In genomic region chr3:22006113-22006512, GRCm38 (mm10) we compare ENCODE assay signal across 16 mouse cellular contexts.
DNase-seq lines count a peak whose midpoint lies in the region; ATAC-seq and TF ChIP-seq lines count a peak whose summit lies in the region.
"Had no signal": no experiment of that assay in that cellular context is flagged by ENCODE, and none has a peak within 500 bp of the region (broad histone marks: within the 10 kb centered on the region; RNA-seq: fewer than 3 reads in every experiment).

No protein-coding gene starts in this region.

- H3K4me2 ChIP-seq in forebrain, postnatal 0 days (ENCODE audit: low read depth): no peak overlapping the region
- no peak overlapping the region for H3K4me2 ChIP-seq in forebrain, embryonic 11.5 days (ENCODE audit: low read depth, low read length, severe bottlenecking)
- H3K4me2 ChIP-seq in midbrain, embryonic 14.5 days (ENCODE audit: low read length): no peak overlapping the region
- H3K4me2 ChIP-seq: intestine, embryonic 15.5 days; liver, embryonic 11.5 days had no signal

- DNase-seq in forebrain, postnatal 0 days: peak; percentile 14
- no peak for DNase-seq in forebrain, embryonic 11.5 days (ENCODE audit: low spot score)
- DNase-seq in midbrain, embryonic 14.5 days: peak; percentile 46
- no peak for DNase-seq in midbrain, embryonic 10.5 days (ENCODE audit: low spot score)
- DNase-seq in heart, postnatal 36 days: peak; percentile 24 to 42
- DNase-seq in lung, postnatal 4 days: peak; percentile 24 to 33
- no peak for DNase-seq in spleen, adult 12 weeks (ENCODE audit: low spot score)
- no peak for DNase-seq in retina, embryonic 14.5 days (ENCODE audit: low spot score)
- DNase-seq: cerebellum, adult 9-10 months; gastrocnemius, postnatal 14 days; right cerebral cortex, postnatal 25 days had no signal

- H3K9ac ChIP-seq in forebrain, postnatal 0 days: no peak overlapping the region
- H3K9ac ChIP-seq in forebrain, embryonic 11.5 days (ENCODE audit: low read length): no peak overlapping the region
- H3K9ac ChIP-seq in midbrain, embryonic 14.5 days (replicated peaks; ENCODE audit: low read length): no peak overlapping the region
- H3K9ac ChIP-seq: intestine, embryonic 15.5 days had no signal

- no peaks in the 10 kb centered on the region for H3K27me3 ChIP-seq in forebrain, postnatal 0 days (ENCODE audit: insufficient read depth, low read length)
- H3K27me3 ChIP-seq in forebrain, embryonic 11.5 days (ENCODE audit: control insufficient read depth, insufficient read depth, low read length): no peaks in the 10 kb centered on the region
- no peaks in the 10 kb centered on the region for H3K27me3 ChIP-seq in midbrain, embryonic 14.5 days (ENCODE audit: control insufficient read depth, insufficient read depth, low read length)
- no peaks in the 10 kb centered on the region for H3K27me3 ChIP-seq in midbrain, embryonic 10.5 days (ENCODE audit: low read depth, poor library complexity, severe bottlenecking)
- H3K27me3 ChIP-seq: intestine, embryonic 15.5 days; Patski had no signal

- WGBS in forebrain, postnatal 0 days: 67% methylated on average over 1 of the region's 1 CpGs
- 82% methylated on average over 1 of the region's 1 CpGs for WGBS in forebrain, embryonic 11.5 days
- 68% methylated on average over 1 of the region's 1 CpGs for WGBS in midbrain, embryonic 14.5 days
- 83% methylated on average over 1 of the region's 1 CpGs for WGBS in midbrain, embryonic 10.5 days

- H3K4me1 ChIP-seq in forebrain, postnatal 0 days (ENCODE audit: insufficient read depth): no peaks in the 10 kb centered on the region
- no peaks in the 10 kb centered on the region for H3K4me1 ChIP-seq in forebrain, embryonic 11.5 days (replicated peaks; ENCODE audit: control insufficient read depth, insufficient read depth, low read length)
- no peaks in the 10 kb centered on the region for H3K4me1 ChIP-seq in midbrain, embryonic 14.5 days (ENCODE audit: control insufficient read depth, insufficient read depth, low read length)
- peaks cover 6% of the 10 kb centered on the region; the same call in 1 of the 2 replicates for H3K4me1 ChIP-seq in midbrain, embryonic 10.5 days
- H3K4me1 ChIP-seq: forebrain, embryonic 10.5 days; intestine, embryonic 15.5 days had no signal

- intact Hi-C loops in heart, postnatal 36 days (cut with DNase I): loop anchor here (1.0 to 5.0 kb wide), 2 partner anchors 17 to 66 kb away; no protein-coding TSS in a partner anchor

- no peaks in the 10 kb centered on the region for H3K9me3 ChIP-seq in forebrain, postnatal 0 days (ENCODE audit: low read length)
- no peaks in the 10 kb centered on the region for H3K9me3 ChIP-seq in forebrain, embryonic 11.5 days (ENCODE audit: control insufficient read depth, low read length)
- no peaks in the 10 kb centered on the region for H3K9me3 ChIP-seq in midbrain, embryonic 14.5 days (ENCODE audit: control insufficient read depth, low read length)
- H3K9me3 ChIP-seq in midbrain, embryonic 10.5 days (replicated peaks): no peaks in the 10 kb centered on the region
- H3K9me3 ChIP-seq: forebrain, embryonic 10.5 days; intestine, embryonic 15.5 days had no signal

- no peak for ATAC-seq in forebrain, postnatal 0 days
- ATAC-seq in forebrain, embryonic 11.5 days (replicated peaks; ENCODE audit: low FRiP score): no peak
- ATAC-seq in midbrain, embryonic 14.5 days (ENCODE audit: low FRiP score, low TSS enrichment): no peak
- ATAC-seq: Patski had no signal

- H3K4me3 ChIP-seq in forebrain, postnatal 0 days (ENCODE audit: low read depth, low read length): no peak overlapping the region
- no peak overlapping the region for H3K4me3 ChIP-seq in forebrain, embryonic 11.5 days (ENCODE audit: low read depth, low read length)
- no peak overlapping the region for H3K4me3 ChIP-seq in midbrain, embryonic 14.5 days (replicated peaks; ENCODE audit: low read depth, low read length)
- H3K4me3 ChIP-seq in midbrain, embryonic 10.5 days: no peak overlapping the region
- H3K4me3 ChIP-seq: forebrain, embryonic 10.5 days; intestine, embryonic 15.5 days had no signal

- no peaks in the 10 kb centered on the region for H3K36me3 ChIP-seq in forebrain, postnatal 0 days (ENCODE audit: insufficient read depth)
- H3K36me3 ChIP-seq in forebrain, embryonic 11.5 days (ENCODE audit: control insufficient read depth, insufficient read depth, low read length): no peaks in the 10 kb centered on the region
- H3K36me3 ChIP-seq in midbrain, embryonic 14.5 days (ENCODE audit: control insufficient read depth, insufficient read depth, low read length): no peaks in the 10 kb centered on the region
- H3K36me3 ChIP-seq in midbrain, embryonic 10.5 days: no peaks in the 10 kb centered on the region
- H3K36me3 ChIP-seq: forebrain, embryonic 10.5 days; intestine, embryonic 15.5 days had no signal

- TF ChIP-seq CTCF in forebrain, postnatal 0 days (IDR thresholded peaks at IDR 0.05; ENCODE audit: low read depth): no peak

- no peak overlapping the region for H3K27ac ChIP-seq in forebrain, postnatal 0 days (ENCODE audit: low read depth, low read length)
- no peak overlapping the region for H3K27ac ChIP-seq in forebrain, embryonic 11.5 days (ENCODE audit: low read depth, low read length)
- no peak overlapping the region for H3K27ac ChIP-seq in midbrain, embryonic 14.5 days (replicated peaks; ENCODE audit: low read depth, low read length)
- no peak overlapping the region for H3K27ac ChIP-seq in midbrain, embryonic 10.5 days (replicated peaks)
- H3K27ac ChIP-seq: forebrain, embryonic 10.5 days; intestine, embryonic 15.5 days; stomach, postnatal 0 days had no signal

Comparison
In these comparisons a context has a peak if more than half of its experiments do, and no peak if none do; other contexts are left out.
1. DNase-seq: peak in forebrain, postnatal 0 days (single experiment), midbrain, embryonic 14.5 days (single experiment), heart, postnatal 36 days (2 of 2) and lung, postnatal 4 days (2 of 2); none in forebrain, embryonic 11.5 days (single experiment), midbrain, embryonic 10.5 days (single experiment), spleen, adult 12 weeks (single experiment) and retina, embryonic 14.5 days (single experiment).